ENCODE assay signal across 8 mouse cellular contexts in genomic region chr9:20959430-20959938, GRCm38 (mm10). TPM values are rescaled to one million over a fixed set of nuclear protein-coding genes. Genes with fewer than 3 reads are reported as not detected.
DNase-seq lines count a peak whose midpoint lies in the region; ATAC-seq and TF ChIP-seq lines count a peak whose summit lies in the region.

TSS of gene Dnmt1 (minus strand) at chr9:20959888.

- H3K4me1 ChIP-seq in kidney, adult 2 months (ENCODE audit: control insufficient read depth, insufficient read depth, low read length) = no peaks in the 10 kb centered on the region
- no peaks in the 10 kb centered on the region for H3K4me1 ChIP-seq in intestine, embryonic 16.5 days (ENCODE audit: control insufficient read depth, insufficient read depth, low read length)
- no peaks in the 10 kb centered on the region for H3K4me1 ChIP-seq in midbrain, embryonic 10.5 days

- ATAC-seq in intestine, embryonic 16.5 days = no peak
- ATAC-seq in frontal cortex, adult (ENCODE audit: low TSS enrichment) = no peak

- no peaks in the 10 kb centered on the region for H3K9me3 ChIP-seq in intestine, embryonic 16.5 days (ENCODE audit: control insufficient read depth, low read length)
- H3K9me3 ChIP-seq in midbrain, embryonic 10.5 days (replicated peaks) = no peaks in the 10 kb centered on the region

- no peak within 1 kb of the TSS for H3K27ac ChIP-seq in kidney, adult 2 months (ENCODE audit: insufficient read depth, low read depth, low read length)
- no peak within 1 kb of the TSS for H3K27ac ChIP-seq in intestine, embryonic 16.5 days (ENCODE audit: low read length)
- H3K27ac ChIP-seq in midbrain, embryonic 10.5 days (replicated peaks) = no peak within 1 kb of the TSS

- no peak for TF ChIP-seq CTCF in kidney, adult 2 months (conservative IDR thresholded peaks at IDR 0.05; ENCODE audit: insufficient read depth, insufficient read length, low read depth, low read length)

- H3K27me3 ChIP-seq in kidney, adult 2 months (replicated peaks; ENCODE audit: control insufficient read depth, insufficient read depth, low read length) = no peaks in the 10 kb centered on the region
- no peaks in the 10 kb centered on the region for H3K27me3 ChIP-seq in intestine, embryonic 16.5 days (replicated peaks; ENCODE audit: control insufficient read depth, insufficient read depth, low read length)
- no peaks in the 10 kb centered on the region for H3K27me3 ChIP-seq in midbrain, embryonic 10.5 days (ENCODE audit: low read depth, poor library complexity, severe bottlenecking)

- no peak within 1 kb of the TSS for H3K4me2 ChIP-seq in intestine, embryonic 16.5 days (ENCODE audit: low read depth, low read length)

- 88% methylated on average over 2 of the region's 2 CpGs for WGBS in kidney, adult 2 months
- WGBS in intestine, embryonic 16.5 days = 80% methylated on average over 2 of the region's 2 CpGs
- 91% methylated on average over 2 of the region's 2 CpGs for WGBS in midbrain, embryonic 10.5 days

- H3K9ac ChIP-seq in intestine, embryonic 16.5 days (ENCODE audit: low read depth, low read length) = no peak within 1 kb of the TSS

- DNase-seq in kidney, adult 2 months = no peak
- no peak for DNase-seq in kidney, postnatal 36 days
- DNase-seq in adrenal gland, adult 2 months = no peak
- DNase-seq in gonadal fat pad, adult 2 months (ENCODE audit: low read depth) = no peak
- DNase-seq in midbrain, embryonic 10.5 days (ENCODE audit: low spot score) = no peak
- no peak for DNase-seq in natural killer cell, adult 2 months (ENCODE audit: low spot score in 2 of 2)

- H3K36me3 ChIP-seq in kidney, adult 2 months (ENCODE audit: control insufficient read depth, insufficient read depth, low read length) = no peaks in the 10 kb centered on the region
- H3K36me3 ChIP-seq in intestine, embryonic 16.5 days (ENCODE audit: control insufficient read depth, insufficient read depth, low read length) = no peaks in the 10 kb centered on the region
- no peaks in the 10 kb centered on the region for H3K36me3 ChIP-seq in midbrain, embryonic 10.5 days

- no peak for TF ChIP-seq POLR2A in kidney, adult 2 months (IDR thresholded peaks at IDR 0.05; ENCODE audit: low read depth, low read length)

- H3K4me3 ChIP-seq in kidney, adult 2 months (ENCODE audit: insufficient read depth, low read depth, low read length) = no peak within 1 kb of the TSS
- no peak within 1 kb of the TSS for H3K4me3 ChIP-seq in intestine, embryonic 16.5 days (ENCODE audit: low read length)
- H3K4me3 ChIP-seq in midbrain, embryonic 10.5 days = no peak within 1 kb of the TSS

RNA-seq across cellular contexts. Expression of gene Dnmt1, which starts in this region (rescaled TPM):
- 12.1 and 12.5 TPM in 2 replicates for polyA plus RNA-seq in kidney, adult 2 months (2012; rRNA removed)
- total RNA-seq in adrenal gland, adult 2 months (2021) = 10 to 100 TPM; 43.0 to 44.0 TPM
- polyA plus RNA-seq in adrenal gland, adult 2 months (2012; rRNA removed) = 29.6 and 29.8 TPM in 2 replicates
- 16.1 TPM in 2 replicates for polyA plus RNA-seq in gonadal fat pad, adult 2 months (2012; rRNA removed)
- 56.3 and 56.9 TPM in 2 replicates for polyA plus RNA-seq in intestine, embryonic 16.5 days (2015; fragmentation: Nextera tagmentation; extraction: Ambion mirVana)
- 141 and 145 TPM in 2 replicates for polyA plus RNA-seq in midbrain, embryonic 10.5 days (2016; fragmentation: Nextera tagmentation; extraction: Ambion mirVana)
